Mouse (Mus musculus) lung, postnatal 10 days (tissue): ENCODE data around the gene Caly.

ENCODE experiments used
- DNase-seq: peaks from one replicate; pipeline ENCODE4 v3.0.0; 2021

Gene Caly

DNA sequence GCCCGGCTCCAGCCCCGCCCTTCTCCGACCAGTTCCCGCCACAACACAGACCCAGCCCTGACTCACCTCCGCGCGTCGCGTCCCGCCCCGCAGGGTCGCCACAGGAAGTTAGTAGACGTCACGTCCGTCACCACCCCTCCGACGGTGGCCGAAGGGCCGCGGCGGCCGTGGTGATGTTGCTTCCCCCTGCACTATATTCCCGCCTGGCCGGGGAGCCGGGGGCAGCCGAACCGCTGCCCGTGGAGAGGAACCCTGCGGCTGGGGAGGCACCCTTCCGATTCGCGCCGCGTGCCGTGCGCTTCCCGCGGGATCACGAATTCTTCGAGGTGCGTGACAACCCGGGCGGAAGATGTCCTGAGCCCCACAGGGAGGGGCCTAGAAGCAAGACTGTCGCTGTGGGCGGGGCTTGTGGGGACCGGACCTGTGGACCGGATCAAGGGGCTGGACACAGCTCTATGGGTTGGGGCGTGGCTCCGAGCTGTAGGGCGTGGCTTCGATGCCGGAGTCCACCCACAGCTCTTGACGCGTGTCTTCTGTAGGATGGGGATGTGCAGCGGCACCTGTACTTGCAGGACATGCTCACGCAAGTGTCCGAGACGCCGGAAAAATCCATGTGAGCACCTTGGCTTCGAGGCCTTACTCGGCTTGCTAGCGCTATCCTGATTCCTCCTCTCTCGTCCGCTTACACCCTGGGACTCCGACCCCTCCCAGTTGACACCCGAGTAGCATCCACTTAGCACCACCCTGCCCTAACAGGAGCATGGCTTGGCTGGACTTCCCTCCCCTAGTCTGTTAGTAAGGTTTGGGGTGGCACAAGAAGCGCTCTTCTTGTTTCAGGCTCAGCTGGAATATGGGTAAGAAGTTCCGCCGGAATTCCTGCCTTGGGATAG, 45.8 kb downstream of the Caly start, which contains the start of the genes Zfp511 and Tubgcp2:
TSS of gene Zfp511 (plus strand) at position 111 of the 890 bp plus-strand sequence.
TSS of gene Tubgcp2 (minus strand) at position 389 of the 890 bp plus-strand sequence.
- DNase-seq = peak; percentile 98

DNA sequence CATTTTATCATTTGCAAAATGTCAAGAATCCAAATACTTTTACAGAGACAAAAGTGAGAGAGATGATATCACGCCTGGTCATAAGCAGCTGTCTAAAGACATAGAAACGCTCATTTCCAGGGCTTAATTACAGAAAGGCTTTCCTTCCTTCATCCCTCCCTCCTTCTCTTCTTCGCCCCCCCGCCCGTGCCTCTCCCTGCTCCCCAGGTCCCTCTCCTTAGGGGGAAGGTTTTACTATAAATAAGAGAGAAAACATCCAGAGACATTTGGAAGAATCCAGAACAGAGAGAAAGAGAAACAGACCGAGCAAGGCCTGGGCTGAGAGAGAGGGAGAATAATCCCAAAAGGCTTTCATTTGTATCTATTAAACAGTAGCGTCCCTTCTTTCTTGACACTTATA, 46.9 kb downstream of the Caly start:
- DNase-seq = no peak

GRCm38 (mm10) chr7:140033386-140033785, 49.0 kb downstream of the Caly start:
- DNase-seq = no peak

DNA sequence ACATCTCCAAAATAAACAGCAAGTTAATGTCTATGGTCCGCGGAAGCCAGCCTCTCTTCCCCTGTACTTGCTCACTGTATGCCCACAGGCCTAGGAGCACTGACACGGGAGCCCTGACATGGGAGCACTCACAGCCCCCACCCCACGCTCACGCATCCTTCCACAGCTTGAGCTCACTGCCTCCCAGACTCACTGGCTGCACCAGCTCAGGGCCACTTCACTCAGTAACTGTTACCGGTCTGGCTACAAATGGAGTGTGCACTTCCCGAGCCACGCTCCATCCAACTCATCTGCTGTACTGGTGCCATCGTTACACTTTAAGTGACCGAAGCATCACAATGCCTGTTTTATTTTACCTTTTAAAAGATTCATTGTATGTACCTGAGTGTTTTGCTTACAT, 50.0 kb downstream of the Caly start:
- no peak for DNase-seq

DNA sequence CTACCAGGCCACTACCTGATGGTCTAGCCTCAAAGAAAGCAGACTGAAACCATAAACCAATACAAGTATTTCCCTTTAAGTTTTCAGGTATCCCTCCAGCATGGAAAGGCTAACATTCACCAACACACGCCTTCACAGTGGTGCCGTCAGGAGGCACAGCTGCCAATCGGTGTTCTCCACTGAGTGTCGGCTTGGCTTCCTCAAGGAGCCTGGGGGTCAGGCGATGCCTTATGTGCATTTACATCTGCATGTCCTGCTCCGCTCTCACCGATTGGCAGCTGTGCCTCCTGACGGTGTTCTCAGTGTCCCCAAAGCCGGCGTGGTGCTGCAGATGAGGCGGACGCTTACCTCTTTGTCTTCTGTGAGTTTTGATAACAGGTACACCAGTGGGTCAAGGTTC, 50.6 kb downstream of the Caly start:
- no peak for DNase-seq
